In genomic region chr12:45443512-45444190, GRCm38 (mm10) we compare ENCODE assay signal across 8 mouse cellular contexts.
DNase-seq lines count a peak whose midpoint lies in the region; ATAC-seq and TF ChIP-seq lines count a peak whose summit lies in the region.

No protein-coding gene starts in this region.

- no peak overlapping the region for H3K4me2 ChIP-seq in hindbrain, embryonic 16.5 days (ENCODE audit: low read length)
- no peak overlapping the region for H3K4me2 ChIP-seq in lung, postnatal 0 days (replicated peaks; ENCODE audit: low read depth, low read length)
- H3K4me2 ChIP-seq in stomach, postnatal 0 days (replicated peaks; ENCODE audit: low read depth), result no peak overlapping the region

- TF ChIP-seq CTCF in gastrocnemius, adult 2 months (IDR thresholded peaks at IDR 0.05), result peak; percentile 60
- peak; percentile 77 for TF ChIP-seq CTCF in E14TG2a.4 (conservative IDR thresholded peaks at IDR 0.05; ENCODE audit: low read length)
- TF ChIP-seq CTCF in lung, postnatal 0 days (IDR thresholded peaks at IDR 0.05), result peak; percentile 69
- peak; percentile 79 for TF ChIP-seq CTCF in stomach, postnatal 0 days (IDR thresholded peaks at IDR 0.05; ENCODE audit: low read depth)

- H3K27me3 ChIP-seq in E14TG2a.4 (ENCODE audit: insufficient read depth, low read length), result no peaks in the 10 kb centered on the region
- no peaks in the 10 kb centered on the region for H3K27me3 ChIP-seq in hindbrain, embryonic 16.5 days (replicated peaks; ENCODE audit: control insufficient read depth, insufficient read depth, low read length)
- H3K27me3 ChIP-seq in lung, postnatal 0 days (replicated peaks; ENCODE audit: insufficient read depth, low read length), result no peaks in the 10 kb centered on the region
- no peaks in the 10 kb centered on the region for H3K27me3 ChIP-seq in stomach, postnatal 0 days (ENCODE audit: control insufficient read depth, insufficient read depth, low read length)

- TF ChIP-seq EP300 in lung, postnatal 0 days (IDR thresholded peaks at IDR 0.05), result no peak
- TF ChIP-seq EP300 in stomach, postnatal 0 days (optimal IDR thresholded peaks at IDR 0.05), result no peak

- no peak overlapping the region for H3K27ac ChIP-seq in gastrocnemius, adult 2 months
- no peak overlapping the region for H3K27ac ChIP-seq in hindbrain, embryonic 16.5 days (ENCODE audit: low read depth, low read length)
- no peak overlapping the region for H3K27ac ChIP-seq in lung, postnatal 0 days (ENCODE audit: low read length)
- no peak overlapping the region for H3K27ac ChIP-seq in stomach, postnatal 0 days (replicated peaks)

- 64% methylated on average over 8 of the region's 8 CpGs for WGBS in hindbrain, embryonic 16.5 days
- WGBS in lung, postnatal 0 days, result 58% methylated on average over 8 of the region's 8 CpGs
- WGBS in stomach, postnatal 0 days, result 53% methylated on average over 8 of the region's 8 CpGs

- DNase-seq in gastrocnemius, adult 2 months, result no peak
- no peak for DNase-seq in gastrocnemius, adult 8-10 months (ENCODE audit: low spot score in 2 of 2)
- DNase-seq in cerebellum, postnatal 14 days, result peak; percentile 56 to 58
- peak; percentile 58 for DNase-seq in lung, postnatal 0 days (ENCODE audit: low spot score)
- no peak for DNase-seq in stomach, postnatal 0 days (ENCODE audit: low spot score)
- DNase-seq in natural killer cell, adult 2 months (ENCODE audit: low spot score in 2 of 2), result no peak

- no peaks in the 10 kb centered on the region for H3K9me3 ChIP-seq in E14TG2a.4 (ENCODE audit: low read length)
- no peaks in the 10 kb centered on the region for H3K9me3 ChIP-seq in hindbrain, embryonic 16.5 days (ENCODE audit: control insufficient read depth, low read length)
- H3K9me3 ChIP-seq in lung, postnatal 0 days (ENCODE audit: low read length), result no peaks in the 10 kb centered on the region
- no peaks in the 10 kb centered on the region for H3K9me3 ChIP-seq in stomach, postnatal 0 days (ENCODE audit: control insufficient read depth, low read length)

- intact Hi-C loops in gastrocnemius, adult 2 months (cut with DNase I), result no loop called here

- H3K4me3 ChIP-seq in gastrocnemius, adult 2 months, result no peak overlapping the region
- no peak overlapping the region for H3K4me3 ChIP-seq in E14TG2a.4 (replicated peaks; ENCODE audit: low read length)
- H3K4me3 ChIP-seq in hindbrain, embryonic 16.5 days (ENCODE audit: low read length), result no peak overlapping the region
- no peak overlapping the region for H3K4me3 ChIP-seq in lung, postnatal 0 days (ENCODE audit: low read depth, low read length)
- H3K4me3 ChIP-seq in stomach, postnatal 0 days (ENCODE audit: low read depth, low read length), result no peak overlapping the region

- no peak overlapping the region for H3K9ac ChIP-seq in hindbrain, embryonic 16.5 days (ENCODE audit: low read depth, low read length)
- no peak overlapping the region for H3K9ac ChIP-seq in lung, postnatal 0 days (replicated peaks; ENCODE audit: low read depth)
- no peak overlapping the region for H3K9ac ChIP-seq in stomach, postnatal 0 days (ENCODE audit: low read length)

- peak; percentile 83 for ATAC-seq in hindbrain, embryonic 16.5 days
- no peak for ATAC-seq in lung, postnatal 0 days
- ATAC-seq in stomach, postnatal 0 days (ENCODE audit: low FRiP score, low TSS enrichment), result no peak

- no peaks in the 10 kb centered on the region for H3K36me3 ChIP-seq in E14TG2a.4 (ENCODE audit: insufficient read depth, low read length)
- H3K36me3 ChIP-seq in hindbrain, embryonic 16.5 days (ENCODE audit: control insufficient read depth, insufficient read depth, low read length), result no peaks in the 10 kb centered on the region
- H3K36me3 ChIP-seq in lung, postnatal 0 days (ENCODE audit: insufficient read depth, low read length), result no peaks in the 10 kb centered on the region
- no peaks in the 10 kb centered on the region for H3K36me3 ChIP-seq in stomach, postnatal 0 days (ENCODE audit: control insufficient read depth, insufficient read depth, low read length)

- no peaks in the 10 kb centered on the region for H3K4me1 ChIP-seq in E14TG2a.4 (replicated peaks; ENCODE audit: low read depth, low read length)
- no peaks in the 10 kb centered on the region for H3K4me1 ChIP-seq in hindbrain, embryonic 16.5 days (ENCODE audit: control insufficient read depth, insufficient read depth, low read depth, low read length)
- no peaks in the 10 kb centered on the region for H3K4me1 ChIP-seq in lung, postnatal 0 days (ENCODE audit: insufficient read depth, low read depth, low read length)
- H3K4me1 ChIP-seq in stomach, postnatal 0 days (replicated peaks; ENCODE audit: control insufficient read depth, insufficient read depth), result no peaks in the 10 kb centered on the region

Comparison
In these comparisons a context has a peak if more than half of its experiments do, and no peak if none do; other contexts are left out.
1. DNase-seq: peak in cerebellum, postnatal 14 days (2 of 2) and lung, postnatal 0 days (single experiment); none in gastrocnemius, adult 2 months (single experiment), gastrocnemius, adult 8-10 months (0 of 2), stomach, postnatal 0 days (single experiment) and natural killer cell, adult 2 months (0 of 2).
2. Peak in every context shown above with its lines, with median percentiles within 50 percentile points of each other: CTCF ChIP-seq.